Mouse (Mus musculus) hindbrain, embryonic 13.5 days (tissue): Measurements from ENCODE around the gene Gm6525. TPM values are rescaled to one million over a fixed set of nuclear protein-coding genes. Genes with fewer than 3 reads are reported as not detected.

Source experiments
- ATAC-seq: fragments of 200-750 bp; cut with Nextera tagmentation; 2 replicates; pipeline ENCODE4 v1.8.0; 2017; ENCODE audit warnings: moderate TSS enrichment; ENCODE audit not compliant: low FRiP score
- H3K27ac ChIP-seq: fragments of 300-500 bp; sonication (generic); 2 replicates; pipeline ENCODE4 v1.5.1; 2015; ENCODE audit warnings: inconsistent platforms, mild to moderate bottlenecking, moderate library complexity
- H3K27me3 ChIP-seq: fragments of 300-500 bp; sonication (generic); 2 replicates; pipeline ENCODE4 v1.6.1; 2015; ENCODE audit warnings: mild to moderate bottlenecking, inconsistent platforms
- H3K36me3 ChIP-seq: fragments of 300-500 bp; sonication (generic); 2 replicates; pipeline ENCODE4 v1.6.1; 2015; ENCODE audit warnings: mild to moderate bottlenecking, inconsistent platforms
- H3K4me1 ChIP-seq: fragments of 300-500 bp; sonication (generic); replicated peaks from 2 replicates; pipeline ENCODE4 v1.6.1; 2015; ENCODE audit warnings: inconsistent platforms
- H3K4me2 ChIP-seq: fragments of 300-500 bp; sonication (generic); 2 replicates; pipeline ENCODE4 v1.6.1; 2015; ENCODE audit warnings: inconsistent platforms, mild to moderate bottlenecking, moderate library complexity
- H3K4me3 ChIP-seq: fragments of 300-500 bp; sonication (generic); 2 replicates; pipeline ENCODE4 v1.5.1; 2015; ENCODE audit warnings: mild to moderate bottlenecking, inconsistent platforms
- H3K9ac ChIP-seq: fragments of 300-500 bp; sonication (generic); 2 replicates; pipeline ENCODE4 v1.6.1; 2015; ENCODE audit warnings: mild to moderate bottlenecking, inconsistent platforms
- H3K9me3 ChIP-seq: fragments of 300-500 bp; sonication (generic); 2 replicates; pipeline ENCODE4 v1.6.1; 2016; ENCODE audit warnings: inconsistent platforms
- WGBS: fragments of 180-500 bp; shearing (Covaris S2); methylation state at CpG from one replicate; pipeline ENCODE4 v1.1.7; 2015; 5-methylcytosine and 5-hydroxymethylcytosine counted together
- polyA plus RNA-seq: library from polyadenylated mRNA; unstranded; fragments of >200 nt; fragmentation: Nextera tagmentation; extraction: Ambion mirVana; gene quantifications from 2 replicates; pipeline ENCODE4 v1.2.1, GENCODE M21; 2015

Gene Gm6525
- polyA plus RNA-seq, 1 experiment from 2014 or later = 2.9 TPM

GRCm38 (mm10) chr3:84154721-84155141 is 19.2 kb upstream of the Gm6525 start:
- H3K4me1 ChIP-seq = peaks cover 13% of the 10 kb centered on the region
- H3K27ac ChIP-seq = no peak overlapping the region
- H3K9me3 ChIP-seq = no peaks in the 10 kb centered on the region
- no peaks in the 10 kb centered on the region for H3K27me3 ChIP-seq
- peaks cover 8% of the 10 kb centered on the region for H3K36me3 ChIP-seq
- H3K4me2 ChIP-seq = peak overlapping the region; percentile 94; the same call in 1 of the 2 replicates
- H3K9ac ChIP-seq = no peak overlapping the region
- no peak for ATAC-seq
- 13% methylated on average over 12 of the region's 12 CpGs for WGBS
- H3K4me3 ChIP-seq = no peak overlapping the region

- Histone ChIP-seq H3K27me3 (no peaks in the 10 kb centered on the region), H3K9ac (peak overlapping the region; percentile 74), H3K4me2 (peak overlapping the region; percentile 94), H3K4me1 (peaks cover 13% of the 10 kb centered on the region), H3K27ac (no peak overlapping the region), H3K36me3 (peaks cover 12% of the 10 kb centered on the region), H3K4me3 (peak overlapping the region; percentile 53), H3K9me3 (no peaks in the 10 kb centered on the region)
- 0% methylated on average over 26 of the region's 27 CpGs for WGBS
- ATAC-seq = peak; percentile 67
Measured at GRCm38 (mm10) chr3:84155146-84155545, 18.8 kb upstream of the Gm6525 start.

DNA sequence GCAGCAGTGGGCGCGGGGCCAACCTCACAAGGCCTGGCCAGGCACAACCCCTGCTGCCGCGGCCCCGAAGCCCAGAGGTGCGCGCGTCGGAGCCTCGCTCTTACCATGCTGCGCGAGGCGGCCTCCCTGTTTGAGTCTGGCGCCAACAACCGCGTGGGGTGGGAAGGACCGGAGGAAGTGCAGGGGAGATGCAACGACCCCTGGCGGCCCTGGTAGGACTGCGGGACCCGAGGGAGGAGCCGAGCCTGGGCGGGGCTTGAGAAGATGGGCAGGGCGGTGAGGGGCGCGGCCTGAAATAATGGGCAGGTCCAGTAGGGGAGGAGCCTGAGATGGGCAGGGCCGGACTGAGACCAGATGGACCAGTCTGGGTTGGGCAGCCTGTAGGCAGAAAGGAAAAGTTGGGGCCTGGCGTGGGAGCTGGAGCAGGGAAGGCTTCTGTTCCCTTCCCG is 18.3 kb upstream of the Gm6525 start, which contains the start of gene Mnd1:
Gene Mnd1, minus strand, starts transcription at position 229 of the 449 bp plus-strand sequence.
- Histone ChIP-seq H3K9me3 (no peaks in the 10 kb centered on the region), H3K27ac (no peak within 1 kb of the TSS), H3K4me1 (peaks cover 13% of the 10 kb centered on the region), H3K27me3 (no peaks in the 10 kb centered on the region), H3K4me2 (peak within 1 kb of the TSS; percentile 94), H3K4me3 (peak within 1 kb of the TSS; percentile 53), H3K36me3 (peaks cover 17% of the 10 kb centered on the region), H3K9ac (peak within 1 kb of the TSS; percentile 74)
- WGBS = under 1% methylated on average over 29 of the region's 29 CpGs
- peak; percentile 97 for ATAC-seq

GRCm38 (mm10) chr3:84156105-84156504 is 17.8 kb upstream of the Gm6525 start:
- Histone ChIP-seq H3K4me2 (peak overlapping the region; percentile 94), H3K4me1 (peaks cover 13% of the 10 kb centered on the region), H3K9me3 (no peaks in the 10 kb centered on the region), H3K4me3 (peak overlapping the region; percentile 53), H3K36me3 (peaks cover 20% of the 10 kb centered on the region), H3K9ac (no peak overlapping the region), H3K27ac (no peak overlapping the region), H3K27me3 (no peaks in the 10 kb centered on the region)
- no peak for ATAC-seq
- WGBS = 58% methylated on average over 6 of the region's 6 CpGs

- Histone ChIP-seq H3K4me2 (no peak overlapping the region), H3K9ac (no peak overlapping the region), H3K27me3 (no peaks in the 10 kb centered on the region), H3K4me3 (no peak overlapping the region), H3K36me3 (peaks cover 24% of the 10 kb centered on the region), H3K27ac (no peak overlapping the region), H3K4me1 (peaks cover 13% of the 10 kb centered on the region), H3K9me3 (no peaks in the 10 kb centered on the region)
- 47% methylated on average over 4 of the region's 4 CpGs for WGBS
- no peak for ATAC-seq
Measured at GRCm38 (mm10) chr3:84157011-84157410, 16.9 kb upstream of the Gm6525 start.

- Histone ChIP-seq H3K36me3 (peaks cover 29% of the 10 kb centered on the region), H3K4me3 (no peak overlapping the region), H3K9ac (no peak overlapping the region), H3K4me2 (no peak overlapping the region), H3K4me1 (peaks cover 13% of the 10 kb centered on the region), H3K9me3 (no peaks in the 10 kb centered on the region), H3K27me3 (no peaks in the 10 kb centered on the region), H3K27ac (no peak overlapping the region)
- WGBS = 85% methylated on average over 4 of the region's 4 CpGs
- no peak for ATAC-seq
Measured at GRCm38 (mm10) chr3:84157559-84158350, 16.1 kb upstream of the Gm6525 start.

GRCm38 (mm10) chr3:84165391-84165790 is 8.5 kb upstream of the Gm6525 start:
- H3K9me3 ChIP-seq = no peaks in the 10 kb centered on the region
- H3K9ac ChIP-seq = no peak overlapping the region
- H3K27ac ChIP-seq = no peak overlapping the region
- no peak overlapping the region for H3K4me3 ChIP-seq
- H3K4me2 ChIP-seq = no peak overlapping the region
- no peaks in the 10 kb centered on the region for H3K4me1 ChIP-seq
- ATAC-seq = no peak
- 98% methylated on average over 3 of the region's 3 CpGs for WGBS
- H3K27me3 ChIP-seq = no peaks in the 10 kb centered on the region
- H3K36me3 ChIP-seq = peaks cover 67% of the 10 kb centered on the region

DNA sequence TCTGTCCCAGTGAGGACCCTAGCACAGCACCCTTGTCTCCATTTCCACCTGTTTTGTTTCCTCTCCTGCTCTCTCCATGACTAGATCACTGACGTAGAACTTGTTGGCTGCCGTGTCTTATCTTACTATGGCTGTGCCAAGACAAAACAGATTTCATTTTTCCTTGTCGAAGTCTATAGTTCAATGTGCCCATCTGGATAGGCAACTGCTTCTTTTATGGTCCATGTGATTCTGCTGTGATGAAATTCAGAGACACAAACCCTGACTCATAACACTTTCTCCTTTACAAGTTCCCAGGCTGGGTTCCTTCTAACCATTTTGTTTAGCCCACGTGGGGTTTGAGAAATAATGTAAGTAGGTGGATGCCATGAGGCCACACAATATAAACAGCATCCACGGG is 7.8 kb upstream of the Gm6525 start:
- no peak overlapping the region for H3K9ac ChIP-seq
- H3K27me3 ChIP-seq = no peaks in the 10 kb centered on the region
- H3K9me3 ChIP-seq = no peaks in the 10 kb centered on the region
- no peak overlapping the region for H3K4me3 ChIP-seq
- WGBS = 94% methylated on average over 5 of the region's 5 CpGs
- no peak for ATAC-seq
- no peak overlapping the region for H3K27ac ChIP-seq
- no peaks in the 10 kb centered on the region for H3K4me1 ChIP-seq
- H3K36me3 ChIP-seq = peaks cover 69% of the 10 kb centered on the region
- no peak overlapping the region for H3K4me2 ChIP-seq

DNA sequence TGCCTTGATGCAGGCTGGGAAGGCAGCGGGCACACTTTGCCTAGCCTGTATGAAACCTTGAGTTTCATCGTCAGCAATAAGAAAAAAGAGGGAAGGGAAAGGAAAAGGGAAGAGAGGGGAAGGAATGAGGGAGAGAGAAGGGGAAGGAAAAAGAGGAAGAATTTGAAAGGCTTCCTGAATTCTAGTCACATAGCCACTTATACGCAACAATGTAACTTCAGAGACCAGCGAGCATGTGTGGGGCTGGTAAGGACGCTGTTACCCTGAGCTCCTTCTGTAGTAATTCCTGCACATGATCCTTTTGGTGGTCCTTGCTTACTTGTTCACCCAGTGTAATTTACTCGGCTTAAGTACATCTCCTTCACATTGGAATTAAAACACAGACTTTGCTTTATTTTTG is 5.0 kb upstream of the Gm6525 start:
- Histone ChIP-seq H3K36me3 (peaks cover 80% of the 10 kb centered on the region), H3K9ac (no peak overlapping the region), H3K4me1 (0 out of 2 replicates have a peak, but pooled peaks cover 5% of the 10 kb centered on the region), H3K4me3 (no peak overlapping the region), H3K27ac (no peak overlapping the region), H3K9me3 (no peaks in the 10 kb centered on the region), H3K27me3 (no peaks in the 10 kb centered on the region), H3K4me2 (no peak overlapping the region)
- 89% methylated on average over 6 of the region's 6 CpGs for WGBS
- no peak for ATAC-seq

DNA sequence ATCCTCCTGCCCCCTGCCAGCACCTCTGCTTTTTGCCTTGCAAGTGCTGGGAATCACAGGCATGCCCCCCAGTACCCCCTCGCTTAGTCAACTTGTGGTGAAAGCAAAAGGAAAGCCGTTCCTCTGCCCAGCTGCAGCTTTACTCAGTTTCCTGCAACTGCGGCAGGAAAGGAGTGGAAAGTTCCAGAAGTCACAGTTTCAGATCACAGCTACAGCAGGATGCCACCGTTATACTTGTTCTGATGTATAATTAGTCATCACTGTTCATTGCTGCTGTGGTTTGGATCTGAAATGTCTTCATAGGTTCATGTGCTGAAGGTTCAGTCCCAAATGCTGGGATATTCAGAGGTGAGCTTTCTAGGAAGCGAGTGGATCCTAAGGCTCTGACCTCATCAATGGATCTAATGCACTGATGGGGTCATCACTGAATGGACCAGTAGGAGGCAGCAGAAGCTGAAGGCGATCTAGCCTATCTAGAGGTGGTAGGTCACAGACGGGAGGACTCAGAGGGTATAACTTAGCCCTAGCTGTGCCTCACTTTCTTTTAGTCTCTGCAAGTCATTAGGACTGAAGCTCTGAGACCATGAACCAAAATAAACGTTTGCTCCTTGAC is 4.4 kb upstream of the Gm6525 start:
- WGBS = 77% methylated on average over 8 of the region's 8 CpGs
- Histone ChIP-seq H3K4me1 (0 out of 2 replicates have a peak, but pooled peaks cover 5% of the 10 kb centered on the region), H3K36me3 (peaks cover 76% of the 10 kb centered on the region), H3K9ac (no peak overlapping the region), H3K4me3 (no peak overlapping the region), H3K4me2 (no peak overlapping the region), H3K27ac (no peak overlapping the region), H3K27me3 (no peaks in the 10 kb centered on the region), H3K9me3 (no peaks in the 10 kb centered on the region)
- no peak for ATAC-seq

- WGBS = 57% methylated on average over 11 of the region's 11 CpGs
- Histone ChIP-seq H3K4me3 (no peak overlapping the region), H3K9ac (no peak overlapping the region), H3K4me2 (no peak overlapping the region), H3K36me3 (peaks cover 61% of the 10 kb centered on the region), H3K9me3 (no peaks in the 10 kb centered on the region), H3K27me3 (no peaks in the 10 kb centered on the region), H3K4me1 (0 out of 2 replicates have a peak, but pooled peaks cover 5% of the 10 kb centered on the region), H3K27ac (no peak overlapping the region)
- ATAC-seq = 0 out of 2 replicates have a peak, but pooled peaks have one; percentile 41
Measured at GRCm38 (mm10) chr3:84172406-84172805, 1.5 kb upstream of the Gm6525 start.

GRCm38 (mm10) chr3:84175337-84176315 is 1.7 kb downstream of the Gm6525 start:
- Histone ChIP-seq H3K9me3 (no peaks in the 10 kb centered on the region), H3K4me1 (peaks cover 13% of the 10 kb centered on the region), H3K27ac (no peak overlapping the region), H3K4me3 (no peak overlapping the region), H3K9ac (no peak overlapping the region), H3K27me3 (no peaks in the 10 kb centered on the region), H3K4me2 (no peak overlapping the region), H3K36me3 (peaks cover 47% of the 10 kb centered on the region)
- WGBS = 45% methylated on average over 7 of the region's 7 CpGs
- peak; percentile 68 for ATAC-seq
